Mouse (Mus musculus): ENCODE measurements around the gene Fnbp1.

The Fnbp1 gene

DNA sequence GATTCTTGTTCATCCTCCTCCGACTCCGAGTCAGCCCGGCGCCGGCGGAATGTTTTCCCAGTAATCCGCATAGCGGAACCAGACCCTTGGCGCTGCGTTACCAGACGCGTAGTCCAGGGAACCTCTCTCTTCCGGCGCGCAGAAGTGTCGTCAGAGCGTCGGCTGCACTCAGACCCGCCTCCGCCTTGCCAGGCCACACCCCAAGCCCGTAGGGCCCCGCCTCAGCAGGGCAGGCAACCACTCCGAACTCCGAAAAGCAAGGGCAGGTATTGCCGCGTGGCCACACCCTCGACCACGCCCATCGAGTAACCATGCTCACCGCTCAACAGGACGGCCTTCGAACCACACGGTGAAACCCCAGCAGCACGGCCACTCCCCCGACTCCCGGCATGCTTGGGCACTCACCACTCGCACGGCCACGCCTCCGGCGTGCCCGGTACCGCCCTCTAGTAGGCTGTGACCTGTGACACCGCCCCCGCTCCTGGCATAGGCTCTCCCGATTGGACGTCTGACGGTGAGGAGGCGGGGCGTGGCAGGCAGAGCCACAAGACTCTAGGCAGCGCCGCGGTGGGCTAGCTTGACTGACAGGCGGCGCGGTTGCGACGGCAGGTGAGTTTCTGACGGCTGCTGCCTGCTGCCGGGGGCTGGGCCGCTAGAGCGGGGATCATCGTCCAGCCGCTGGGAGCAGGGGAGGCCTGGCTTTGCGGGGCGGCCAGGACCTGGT is 159.9 kb downstream of the Fnbp1 start, which contains the start of the genes BC005624 and Usp20:
TSS of gene BC005624 (minus strand) at position 412 of the 724 bp plus-strand sequence.
TSS of gene Usp20 (plus strand) at position 490 of the 724 bp plus-strand sequence.
- peak; percentile 100 for DNase-seq (ENCODE audit: low spot score in 2 of 2)

All from natural killer cell, adult 2 months (primary cell).